Mouse (Mus musculus) cortical plate, adult 2 months (tissue): ENCODE measurements at regions not wholly inside any gene's neighbourhood (a gene's known extent, or its start where the extent isn't known, plus 50 kb on each side); places are given as distances from the start of the nearest gene placed in this dataset.

Source experiments
- CTCF ChIP-seq: fragments of 200-500 bp; IDR thresholded peaks from 2 replicates; pipeline ENCODE4 v1.5.1; 2011; ENCODE audit warnings: mild to moderate bottlenecking, control low read depth, low read length; ENCODE audit not compliant: insufficient read depth; ENCODE audit errors: extremely low read depth
- POLR2A ChIP-seq: fragments of 200-500 bp; IDR thresholded peaks from 2 replicates; pipeline ENCODE4 v1.6.1; 2011; ENCODE audit warnings: mild to moderate bottlenecking, low read length, control low read depth; ENCODE audit not compliant: insufficient read depth; ENCODE audit errors: extremely low read depth

- TF ChIP-seq CTCF (no peak), POLR2A (no peak)
Measured at GRCm38 (mm10) chr2:114993419-114993818, 338.7 kb upstream of the Dph6 start.
